Mouse (Mus musculus): Measurements from ENCODE around the gene Ankrd44.

The Ankrd44 gene

GRCm38 (mm10) chr1:54888449-54888848 lies 37.7 kb downstream of the Ankrd44 start:
- no peak for DNase-seq (ENCODE audit: low read depth, low spot score)

GRCm38 (mm10) chr1:54887873-54888272 lies 38.3 kb downstream of the Ankrd44 start:
- DNase-seq (ENCODE audit: low read depth, low spot score) = no peak

DNA sequence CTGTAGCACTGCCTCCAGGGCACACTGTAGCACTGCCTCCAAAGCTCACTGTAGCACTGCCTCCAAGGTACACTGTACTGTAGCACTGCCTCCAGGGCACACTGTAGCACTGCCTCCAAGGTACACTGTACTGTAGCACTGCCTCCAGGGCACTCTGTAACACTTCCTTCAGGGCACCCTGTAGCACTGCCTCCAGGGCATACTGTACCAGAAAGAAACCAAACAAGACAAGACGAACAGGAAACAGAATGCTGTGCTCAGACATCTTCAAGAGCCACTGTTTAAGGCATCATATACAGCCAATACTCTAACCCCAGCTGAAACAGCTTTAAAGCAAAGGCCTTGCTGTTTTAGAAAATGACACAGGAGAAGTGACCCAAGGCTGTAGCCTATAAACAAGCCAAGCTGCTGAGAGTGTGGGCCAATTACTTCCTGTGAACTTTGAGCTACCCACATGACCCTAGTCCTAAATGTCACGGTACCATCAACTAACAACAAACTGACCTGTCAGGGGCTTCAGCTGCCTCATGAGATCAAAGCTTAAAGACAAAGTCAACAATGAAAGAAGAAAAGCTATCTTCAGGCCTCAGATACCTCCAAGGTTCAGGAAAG lies 43.2 kb downstream of the Ankrd44 start:
- no peak for DNase-seq (ENCODE audit: low read depth, low spot score)

GRCm38 (mm10) chr1:54881523-54881922 lies 44.7 kb downstream of the Ankrd44 start:
- no peak for DNase-seq (ENCODE audit: low read depth, low spot score)

DNA sequence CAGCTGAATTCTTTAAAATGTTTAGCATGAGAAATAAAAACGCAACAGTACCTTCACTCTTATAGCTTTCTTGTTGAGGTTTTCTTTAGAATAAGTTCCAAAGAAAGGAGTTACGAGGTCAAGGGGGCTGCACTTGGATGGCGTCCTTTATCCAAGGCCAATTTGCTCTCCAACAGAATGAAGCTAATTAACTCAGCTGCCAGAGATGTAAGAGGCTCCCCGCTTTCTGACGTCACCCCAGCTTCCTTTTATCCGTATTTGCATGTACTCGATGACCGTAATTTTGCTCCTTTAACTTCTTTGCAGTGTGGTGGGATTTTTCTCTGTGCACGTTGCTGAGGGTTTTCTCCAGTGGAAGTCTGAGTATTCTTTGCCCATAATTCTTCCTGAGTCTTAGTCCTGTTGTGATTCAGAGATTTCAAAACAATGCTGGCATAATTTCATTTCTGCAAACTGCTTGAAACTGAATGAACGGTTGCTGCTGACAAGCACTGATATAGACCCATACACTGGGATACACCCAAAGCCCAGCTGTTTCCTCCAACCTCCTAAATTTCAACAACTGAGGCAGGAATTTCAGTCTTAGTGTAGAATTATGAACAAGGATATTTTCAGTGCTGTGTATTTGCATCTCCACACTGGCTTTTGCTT lies 48.6 kb downstream of the Ankrd44 start:
- no peak for DNase-seq (ENCODE audit: low read depth, low spot score)

- no peak for DNase-seq (ENCODE audit: low read depth, low spot score)
Observed at GRCm38 (mm10) chr1:54877014-54877413, 49.2 kb downstream of the Ankrd44 start.

DNA sequence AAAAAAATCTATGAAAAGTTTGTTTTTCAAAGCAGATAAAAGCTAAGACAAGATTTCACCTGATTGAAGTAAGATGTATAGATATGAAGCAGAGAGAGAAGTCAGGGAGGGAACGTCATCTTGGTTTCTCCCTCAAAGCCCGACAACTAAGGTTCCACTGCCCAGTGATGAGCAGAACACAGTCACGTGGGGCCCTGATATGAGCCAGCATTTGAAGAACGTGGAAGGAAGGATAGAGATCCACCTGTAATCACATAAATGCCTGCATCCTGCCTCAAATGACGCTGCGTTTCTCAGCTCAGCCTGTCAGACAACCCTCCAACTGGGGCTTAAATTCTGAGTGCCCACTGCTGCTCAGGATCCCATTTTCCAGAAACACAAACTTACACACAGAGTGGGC lies 52.1 kb downstream of the Ankrd44 start:
- no peak for DNase-seq (ENCODE audit: low read depth, low spot score)

DNA sequence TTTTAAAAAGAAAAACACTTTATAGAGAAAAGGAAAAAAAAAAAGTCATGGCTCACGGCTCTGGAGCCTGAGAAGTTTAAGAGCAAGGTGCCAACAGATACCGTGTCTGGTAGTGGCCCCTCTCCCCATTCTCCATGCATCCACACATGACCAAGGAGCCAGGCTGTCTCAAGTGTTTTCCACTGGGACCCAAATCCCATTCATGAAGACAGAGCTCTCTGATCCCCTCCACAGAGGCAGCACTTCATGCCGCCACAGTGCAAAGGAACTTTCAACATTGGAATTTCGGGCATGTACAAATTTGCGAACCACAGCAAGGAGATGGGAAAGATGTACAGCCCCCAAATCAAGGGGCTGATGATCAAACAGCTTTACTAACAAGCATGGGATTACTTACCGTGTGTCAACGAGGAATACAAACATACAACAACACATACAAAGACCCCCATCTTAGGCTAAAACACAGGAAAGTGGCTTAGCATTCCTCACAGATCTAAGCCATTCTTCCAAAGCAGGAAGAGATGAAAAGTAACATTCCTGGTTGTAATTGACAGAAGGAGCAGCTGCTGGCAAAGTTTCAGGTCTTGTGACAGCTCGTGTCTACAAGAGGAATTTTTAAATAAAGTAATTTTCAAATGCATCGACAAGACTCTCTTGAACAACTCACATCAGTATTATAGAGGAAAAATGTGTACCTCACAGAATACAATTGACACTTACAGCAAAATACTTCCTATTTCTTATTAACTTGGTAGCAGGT lies 53.1 kb downstream of the Ankrd44 start:
- DNase-seq (ENCODE audit: low read depth, low spot score) = no peak

DNA sequence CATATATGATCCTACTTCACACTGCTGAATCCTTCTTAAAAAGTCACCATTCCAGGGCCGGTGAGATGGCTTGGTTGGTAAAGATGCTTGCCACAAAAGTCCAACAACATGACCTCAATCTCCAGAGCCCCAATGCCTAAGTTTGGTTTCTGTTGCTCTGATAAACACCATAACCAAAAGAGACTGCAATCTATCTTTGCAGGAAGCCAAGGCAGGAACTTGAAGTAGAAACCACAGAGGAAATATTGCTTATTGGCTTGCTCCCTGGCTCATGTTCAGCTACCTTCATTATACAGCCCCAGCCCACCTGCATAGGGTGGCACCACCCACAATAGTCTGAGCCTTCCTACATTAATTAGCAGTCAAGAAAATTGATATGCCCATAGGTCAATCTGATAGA lies 54.9 kb downstream of the Ankrd44 start:
- DNase-seq (ENCODE audit: low read depth, low spot score) = no peak

DNA sequence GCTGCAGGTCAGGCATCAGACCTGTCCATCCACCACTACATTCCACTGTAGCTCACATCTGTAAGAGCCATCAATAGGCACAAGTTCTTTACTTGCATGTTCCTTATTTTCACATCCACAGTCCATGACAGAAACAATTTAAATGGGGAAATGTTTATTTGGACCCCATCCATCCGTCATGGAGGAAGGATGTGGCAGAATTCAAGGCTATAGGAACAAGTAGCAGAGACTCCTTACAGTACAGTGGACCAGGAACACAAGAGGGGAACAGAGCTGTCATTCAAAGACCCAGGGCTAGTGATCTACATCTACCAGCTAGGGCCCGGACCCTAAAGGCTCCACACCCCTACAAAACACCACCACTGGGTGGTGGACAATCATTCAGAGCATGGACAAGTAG lies 55.6 kb downstream of the Ankrd44 start:
- DNase-seq (ENCODE audit: low read depth, low spot score) = no peak

DNA sequence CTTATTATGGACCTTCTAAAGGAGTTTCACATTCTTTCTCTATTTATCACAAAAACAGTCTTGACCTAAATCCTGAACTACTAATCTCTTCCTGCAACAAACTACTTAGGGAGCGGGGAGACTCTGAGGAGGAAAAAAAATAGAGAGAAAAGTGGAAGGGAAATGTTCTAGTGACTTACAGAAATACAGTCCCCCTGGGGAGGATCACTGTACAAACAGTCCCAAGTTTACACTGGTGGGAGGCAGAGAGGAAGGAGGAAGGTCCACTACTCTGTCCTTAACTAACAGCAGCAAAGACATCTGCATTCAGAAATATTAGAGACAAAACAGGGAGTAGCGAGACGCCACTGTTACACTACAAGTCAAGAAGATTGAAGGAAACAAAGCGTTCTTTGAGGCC lies 59.0 kb downstream of the Ankrd44 start:
- DNase-seq (ENCODE audit: low read depth, low spot score) = no peak

DNA sequence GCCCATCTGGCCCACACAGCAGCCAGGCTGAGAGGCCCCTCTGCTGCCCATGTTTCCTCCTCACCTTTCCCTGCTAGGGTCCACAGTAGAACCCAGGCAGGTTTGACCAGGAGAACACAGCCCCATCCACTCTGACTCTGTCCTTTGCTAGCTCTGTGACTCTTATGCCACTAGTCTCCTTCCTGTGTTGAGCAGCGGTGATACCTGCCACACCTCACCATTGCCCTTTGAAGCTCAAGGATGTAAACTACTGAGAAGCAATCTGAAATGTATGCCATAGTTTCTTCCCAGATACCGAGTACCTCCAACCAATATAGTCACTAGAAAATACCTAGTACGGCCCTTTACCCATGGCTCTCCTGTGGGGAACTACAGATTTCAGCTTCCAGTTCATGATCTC lies 60.1 kb downstream of the Ankrd44 start:
- no peak for DNase-seq (ENCODE audit: low read depth, low spot score)

DNA sequence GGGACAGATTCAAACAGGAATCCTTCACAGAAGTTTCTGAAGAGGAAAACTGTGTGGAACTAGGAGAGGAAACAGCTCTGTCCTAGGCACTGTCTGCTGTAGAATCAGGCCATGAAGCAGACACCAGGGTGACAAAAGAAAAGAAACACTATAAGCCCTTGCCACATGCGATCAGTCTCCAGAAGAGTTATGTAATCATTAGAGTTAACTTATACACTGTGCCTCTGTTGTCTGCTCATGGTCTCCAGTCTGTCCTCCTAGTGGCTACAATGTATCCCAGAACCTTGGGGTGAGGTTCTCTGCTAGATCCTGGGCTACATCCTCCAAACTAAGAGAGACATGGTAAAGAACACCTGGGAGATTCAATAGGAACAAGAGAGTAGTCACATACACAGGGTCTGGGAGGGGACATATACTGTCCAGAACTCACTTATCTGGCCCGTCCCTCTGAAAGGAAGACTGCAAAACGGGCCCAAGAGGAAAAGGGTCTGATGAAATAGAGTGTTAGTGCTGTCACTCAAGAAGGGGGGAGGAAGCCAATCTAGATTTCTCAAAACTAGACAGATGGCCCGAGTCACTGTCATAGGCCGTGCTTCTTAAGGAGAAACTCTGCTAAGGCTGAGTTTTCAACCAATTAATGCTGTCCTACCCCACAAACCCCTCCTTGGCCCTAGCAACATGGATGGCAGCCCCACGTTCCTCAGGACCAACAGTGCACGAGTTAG lies 61.1 kb downstream of the Ankrd44 start:
- no peak for DNase-seq (ENCODE audit: low read depth, low spot score)

- no peak for DNase-seq (ENCODE audit: low read depth, low spot score)
Observed at GRCm38 (mm10) chr1:54860361-54860760, 65.8 kb downstream of the Ankrd44 start.

DNA sequence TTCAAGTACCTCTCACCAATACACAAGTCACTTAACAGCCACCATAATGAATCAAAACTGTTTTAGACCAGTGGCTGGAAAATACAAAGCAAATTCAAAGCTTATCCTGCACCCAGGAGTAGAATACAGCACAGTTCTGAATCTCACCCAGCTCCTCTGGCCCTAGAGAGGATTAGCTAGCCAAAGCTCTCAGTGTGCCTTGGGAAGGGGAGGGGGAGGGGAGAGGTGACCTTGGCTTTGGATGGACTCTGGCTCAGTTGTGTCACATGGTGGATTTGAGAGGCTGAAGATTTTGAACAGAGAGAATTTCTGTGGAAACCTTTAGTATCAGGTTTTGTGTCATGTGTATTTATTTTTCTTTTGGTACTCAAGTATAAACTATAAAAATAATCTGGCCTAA lies 66.3 kb downstream of the Ankrd44 start:
- DNase-seq (ENCODE audit: low read depth, low spot score) = no peak

DNA sequence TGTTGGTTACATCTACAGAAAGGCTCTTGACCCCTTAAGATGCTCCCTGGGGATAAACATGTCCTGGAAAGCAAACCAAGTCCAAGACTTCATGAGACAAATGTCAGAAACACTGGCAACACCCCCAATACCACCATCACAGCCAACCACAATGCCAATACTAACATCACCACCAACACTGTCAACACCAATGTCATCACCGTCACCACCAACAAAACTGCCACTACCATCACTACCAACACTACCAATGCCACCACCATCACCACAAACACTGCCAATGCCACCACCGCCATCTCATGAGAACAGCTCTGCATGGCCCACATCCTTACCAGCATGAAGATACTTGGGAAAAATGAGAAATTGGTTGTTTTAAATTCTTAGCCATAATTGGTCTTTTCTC lies 67.3 kb downstream of the Ankrd44 start:
- DNase-seq (ENCODE audit: low read depth, low spot score) = no peak

GRCm38 (mm10) chr1:54856502-54856901 lies 69.7 kb downstream of the Ankrd44 start:
- DNase-seq (ENCODE audit: low read depth, low spot score) = no peak

DNA sequence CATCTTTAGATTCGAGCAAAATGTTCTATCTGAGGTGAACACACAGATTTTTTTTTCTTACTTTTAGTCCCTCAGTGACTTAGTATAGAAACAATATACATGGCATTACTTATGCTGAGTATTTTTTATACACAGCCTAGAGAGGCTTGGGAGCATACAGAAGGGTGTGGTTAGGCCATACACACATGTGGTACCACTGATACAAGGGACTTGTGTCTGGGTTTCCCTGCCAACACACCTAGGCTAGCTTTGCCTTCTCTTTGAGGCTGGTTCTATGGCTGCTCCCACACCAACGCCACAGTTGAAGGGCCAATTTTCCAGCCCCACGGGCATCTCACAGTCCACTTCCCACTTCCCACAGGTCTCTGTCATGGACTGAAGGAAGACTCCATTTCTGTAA lies 70.2 kb downstream of the Ankrd44 start:
- no peak for DNase-seq (ENCODE audit: low read depth, low spot score)

DNA sequence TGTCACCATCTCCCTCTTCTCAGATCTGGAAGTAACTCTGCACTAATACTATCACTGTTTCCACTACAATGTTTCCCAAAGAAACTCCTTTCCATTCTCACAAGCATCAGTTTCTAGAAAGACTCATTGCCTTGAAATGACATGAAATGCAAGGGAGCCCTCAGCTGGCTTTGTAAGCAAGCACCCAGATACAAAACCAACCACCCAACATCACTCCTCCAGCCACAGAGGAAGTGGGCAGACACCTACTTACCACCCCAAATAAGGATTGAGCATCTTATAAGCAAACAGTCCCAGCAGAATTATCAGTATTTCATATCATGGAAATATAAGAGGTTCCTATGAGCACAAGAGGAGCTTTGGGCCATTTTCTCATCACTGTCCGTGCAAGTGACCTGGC lies 71.8 kb downstream of the Ankrd44 start:
- DNase-seq (ENCODE audit: low read depth, low spot score) = no peak

DNA sequence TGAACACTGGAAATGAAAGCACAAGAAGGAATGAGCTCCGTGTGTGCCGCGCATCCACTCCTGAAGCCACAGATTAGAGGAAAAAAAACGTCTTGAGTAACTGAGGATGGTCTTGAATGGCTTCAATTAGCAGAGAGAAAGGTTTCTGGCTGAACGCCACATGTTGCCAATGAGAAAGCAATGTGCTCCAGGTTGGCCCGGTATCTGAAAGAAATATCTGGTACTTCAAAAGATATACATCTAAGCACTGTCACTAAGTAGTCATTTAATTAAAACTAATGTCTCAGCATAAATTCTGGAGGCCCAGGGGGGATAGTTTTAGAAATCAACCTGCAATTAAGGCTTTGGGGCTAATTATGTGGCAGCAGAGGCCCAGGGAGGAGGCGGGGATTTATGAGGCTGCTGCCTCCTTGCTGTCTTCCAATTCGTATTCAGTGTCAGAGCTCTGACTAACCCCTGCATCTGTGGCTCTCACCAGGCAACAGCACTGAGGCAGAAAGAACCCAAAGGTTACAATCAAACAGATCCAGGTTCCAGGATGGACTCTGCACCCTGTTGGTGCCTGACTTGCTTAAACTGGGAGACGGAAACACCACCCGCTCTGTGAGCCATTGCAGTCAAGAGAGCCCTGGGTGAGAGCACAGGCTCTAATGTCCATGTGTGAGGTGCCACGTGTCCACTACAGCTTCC lies 72.7 kb downstream of the Ankrd44 start:
- no peak for DNase-seq (ENCODE audit: low read depth, low spot score)

GRCm38 (mm10) chr1:54851610-54852009 lies 74.6 kb downstream of the Ankrd44 start:
- DNase-seq (ENCODE audit: low read depth, low spot score) = no peak

DNA sequence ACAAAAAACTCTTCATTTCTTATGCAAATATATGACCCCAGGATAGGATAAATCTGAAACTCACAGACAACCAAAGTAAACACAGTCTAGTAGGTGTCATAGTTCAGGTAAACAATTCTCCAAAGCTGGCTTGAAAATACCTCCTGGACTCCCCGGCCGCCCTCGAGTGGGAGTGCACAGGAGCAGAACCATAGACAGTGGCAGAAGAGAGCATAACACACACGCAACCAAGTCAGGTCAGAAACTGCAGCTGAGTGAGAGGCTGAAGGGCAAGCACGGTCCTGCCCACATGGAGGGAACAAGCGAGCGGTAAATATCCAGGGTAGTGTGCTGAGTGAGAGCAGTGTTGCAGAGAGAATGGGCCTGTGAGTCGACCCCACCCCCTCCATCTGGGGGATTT lies 76.1 kb downstream of the Ankrd44 start:
- no peak for DNase-seq (ENCODE audit: low read depth, low spot score)
